ENCODE assay signal across 9 mouse cellular contexts in the genomic region with DNA sequence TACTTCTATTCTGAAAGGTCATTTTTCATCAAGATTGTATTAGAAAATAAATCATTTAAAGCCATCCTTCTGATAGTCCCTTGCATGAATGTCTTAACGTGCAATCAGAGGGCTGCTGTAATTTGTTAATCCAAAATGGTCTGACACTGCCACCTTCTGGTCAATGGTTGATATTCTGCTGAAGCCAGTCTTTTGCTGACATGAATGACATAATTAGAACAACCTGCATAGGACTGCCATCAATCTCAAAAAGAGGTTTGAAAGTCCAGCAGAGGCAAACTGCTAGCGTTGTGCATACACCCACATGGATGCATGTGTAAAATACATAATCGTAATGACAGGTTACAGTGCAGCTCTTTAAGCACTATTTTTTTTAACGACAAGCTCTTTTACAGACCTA.
A peak's percentile ranks its signal among the peaks of the same experiment; 100 is the strongest.
DNase-seq lines count a peak whose midpoint lies in the region; TF ChIP-seq lines count a peak whose summit lies in the region.
"Had no signal": no experiment of that assay in that cellular context is flagged by ENCODE, and none has a peak within 500 bp of the region (broad histone marks: within the 10 kb centered on the region; RNA-seq: fewer than 3 reads in every experiment).

No protein-coding gene starts in this region.

- TF ChIP-seq CTCF in lung, adult 2 months (IDR thresholded peaks at IDR 0.05; ENCODE audit: insufficient read depth, low read length) = peak; percentile 10; the same call in 1 of the 2 replicates

- no peak for TF ChIP-seq POLR2A in lung, adult 2 months (IDR thresholded peaks at IDR 0.05; ENCODE audit: borderline replicate concordance, extremely low read depth, low read depth, low read length)

- H3K4me1 ChIP-seq in lung, adult 2 months (ENCODE audit: control insufficient read depth, insufficient read depth, low read length) = no peaks in the 10 kb centered on the region

- H3K4me3 ChIP-seq in lung, adult 2 months (replicated peaks; ENCODE audit: extremely low read depth, low read depth, low read length) = no peak overlapping the region
- H3K4me3 ChIP-seq: myocyte had no signal

- peak; percentile 56 for DNase-seq in 416B (ENCODE audit: low read depth)
- peak; percentile 52 for DNase-seq in Muller cell, postnatal 12 days (ENCODE audit: inconsistent ontology term)
- DNase-seq in cerebellum, postnatal 25 days = peak; percentile 53 to 77
- peak; percentile 52 to 89 for DNase-seq in frontal cortex, postnatal 36 days (ENCODE audit: low spot score in 2 of 2)
- peak; percentile 56 to 62 for DNase-seq in kidney, postnatal 4 days
- no peak for DNase-seq in lung, adult 2 months
- DNase-seq in right cerebral cortex, postnatal 10 days (ENCODE audit: low spot score in 2 of 2) = peak; percentile 85 to 86
- no peak for DNase-seq in spleen, postnatal 36 days (ENCODE audit: low spot score in 2 of 2)

- 40% methylated on average over 4 of the region's 4 CpGs for WGBS in lung, adult 2 months

Comparison
In these comparisons a context has a peak if more than half of its experiments do, and no peak if none do; other contexts are left out.
1. DNase-seq: peak in 416B (single experiment), Muller cell, postnatal 12 days (single experiment), cerebellum, postnatal 25 days (2 of 2), frontal cortex, postnatal 36 days (2 of 2), kidney, postnatal 4 days (2 of 2) and right cerebral cortex, postnatal 10 days (2 of 2); none in lung, adult 2 months (single experiment) and spleen, postnatal 36 days (0 of 2).